Mouse (Mus musculus) testis, postnatal 14 days (tissue): ENCODE measurements around the gene Ssr2.
"Not testable (repeated sequence)": the region's sequence is repeated elsewhere in the genome, so short reads cannot be mapped to it uniquely, and the experiment has no call there.

Experiments
- DNase-seq: peaks from one replicate; pipeline ENCODE4 v3.0.0; 2021; ENCODE audit warnings: low spot score

The Ssr2 gene

GRCm38 (mm10) chr3:88563966-88564365 is 11.7 kb upstream of the Ssr2 start:
- no peak for DNase-seq

GRCm38 (mm10) chr3:88566116-88566515 is 9.6 kb upstream of the Ssr2 start:
- no peak for DNase-seq

GRCm38 (mm10) chr3:88566536-88567061 is 9.1 kb upstream of the Ssr2 start:
- no peak for DNase-seq

GRCm38 (mm10) chr3:88567892-88568291 is 7.8 kb upstream of the Ssr2 start:
- DNase-seq = no peak

GRCm38 (mm10) chr3:88568615-88569014 is 7.1 kb upstream of the Ssr2 start:
- DNase-seq = no peak

GRCm38 (mm10) chr3:88569093-88569492 is 6.6 kb upstream of the Ssr2 start:
- DNase-seq = no peak

DNA sequence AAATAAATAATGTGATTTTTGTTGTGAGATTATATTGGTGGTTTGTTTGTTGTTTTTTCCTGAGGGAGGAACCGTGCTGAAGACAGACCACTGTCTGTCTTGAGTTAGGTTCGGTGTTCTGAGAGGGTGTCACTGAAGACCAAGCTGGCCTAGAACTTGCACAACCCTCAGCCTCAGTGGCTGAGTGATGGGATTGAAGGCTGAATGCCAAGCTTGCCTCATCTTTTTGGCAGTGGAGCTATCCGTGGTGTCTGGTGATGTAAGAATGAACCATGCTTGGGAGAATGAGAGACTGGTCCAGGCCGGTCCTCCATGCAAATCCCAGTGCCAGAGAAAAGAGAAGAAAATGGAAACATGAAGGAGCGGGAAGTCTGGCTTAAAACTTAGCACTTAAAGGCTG is 6.0 kb upstream of the Ssr2 start:
- DNase-seq = no peak

DNA sequence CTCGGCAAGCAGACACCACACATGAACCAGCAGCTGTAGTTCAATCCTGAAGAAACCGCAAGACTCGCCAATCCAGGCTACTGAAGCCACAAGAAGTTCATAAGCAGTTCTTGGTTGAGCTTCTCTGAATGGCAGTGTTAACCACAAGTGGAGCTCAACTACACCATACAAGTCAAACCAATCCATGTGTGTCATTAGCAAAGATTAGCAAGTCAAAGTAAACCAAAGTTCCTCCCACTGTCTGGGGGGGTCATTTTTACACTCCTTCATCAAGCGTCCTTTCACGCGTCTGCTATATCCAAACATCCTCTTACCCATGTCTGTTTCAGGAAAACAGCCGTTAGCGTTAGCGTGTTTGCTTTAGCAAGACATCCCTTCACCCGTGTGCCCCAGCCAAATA is 5.3 kb upstream of the Ssr2 start:
- DNase-seq = no peak

GRCm38 (mm10) chr3:88571856-88572255 is 3.8 kb upstream of the Ssr2 start:
- no peak for DNase-seq

GRCm38 (mm10) chr3:88572835-88573234 is 2.8 kb upstream of the Ssr2 start:
- DNase-seq = no peak

- DNase-seq = no peak
These were observed 1.9 kb upstream of the Ssr2 start for GRCm38 (mm10) chr3:88573810-88574209.

GRCm38 (mm10) chr3:88577846-88578245 is 2.2 kb downstream of the Ssr2 start:
- not testable (repeated sequence) for DNase-seq

DNA sequence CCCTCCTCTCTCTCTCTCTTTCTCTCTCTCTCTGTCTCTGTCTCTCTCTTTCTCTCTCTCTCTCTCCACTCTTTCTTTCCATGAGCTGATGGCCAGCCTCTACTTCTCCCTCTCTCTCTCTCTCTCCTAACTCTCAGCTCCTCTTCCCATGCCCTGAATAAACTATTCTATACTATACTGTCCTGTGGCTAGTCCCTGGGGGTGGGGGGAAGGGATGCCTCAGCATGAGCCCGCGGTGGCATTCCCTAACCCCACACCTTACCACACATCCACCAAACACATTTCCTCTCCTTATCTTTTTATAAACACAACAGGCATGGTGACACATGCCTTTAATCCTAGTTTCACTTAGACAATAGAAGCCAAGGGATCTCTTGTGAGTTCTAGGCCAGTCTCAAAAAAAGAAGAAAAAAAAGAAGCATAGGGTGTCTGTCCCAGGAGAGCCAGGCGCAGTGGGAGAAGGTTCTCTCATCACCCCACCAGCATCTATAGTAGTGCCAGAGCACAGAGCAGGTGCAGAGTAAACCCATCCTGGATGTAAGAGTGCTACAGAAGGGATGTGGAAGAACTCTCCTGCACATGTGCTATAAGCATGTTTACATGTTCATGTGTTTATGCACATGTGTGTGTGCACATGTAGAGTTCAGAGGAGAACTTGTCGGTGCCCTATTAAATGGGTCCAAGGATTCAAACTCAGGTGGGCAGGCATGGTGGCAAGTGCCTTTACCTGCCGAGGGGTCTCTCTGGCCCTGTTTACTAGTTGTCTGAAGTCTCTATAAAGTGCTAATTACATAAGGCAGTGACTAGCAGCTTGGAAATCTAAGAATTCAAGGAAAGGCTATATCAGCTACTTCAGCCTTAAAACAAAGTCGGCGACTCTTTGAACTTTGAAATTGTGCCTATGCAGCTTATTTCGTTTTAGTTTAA is 3.1 kb downstream of the Ssr2 start:
- no peak for DNase-seq

DNA sequence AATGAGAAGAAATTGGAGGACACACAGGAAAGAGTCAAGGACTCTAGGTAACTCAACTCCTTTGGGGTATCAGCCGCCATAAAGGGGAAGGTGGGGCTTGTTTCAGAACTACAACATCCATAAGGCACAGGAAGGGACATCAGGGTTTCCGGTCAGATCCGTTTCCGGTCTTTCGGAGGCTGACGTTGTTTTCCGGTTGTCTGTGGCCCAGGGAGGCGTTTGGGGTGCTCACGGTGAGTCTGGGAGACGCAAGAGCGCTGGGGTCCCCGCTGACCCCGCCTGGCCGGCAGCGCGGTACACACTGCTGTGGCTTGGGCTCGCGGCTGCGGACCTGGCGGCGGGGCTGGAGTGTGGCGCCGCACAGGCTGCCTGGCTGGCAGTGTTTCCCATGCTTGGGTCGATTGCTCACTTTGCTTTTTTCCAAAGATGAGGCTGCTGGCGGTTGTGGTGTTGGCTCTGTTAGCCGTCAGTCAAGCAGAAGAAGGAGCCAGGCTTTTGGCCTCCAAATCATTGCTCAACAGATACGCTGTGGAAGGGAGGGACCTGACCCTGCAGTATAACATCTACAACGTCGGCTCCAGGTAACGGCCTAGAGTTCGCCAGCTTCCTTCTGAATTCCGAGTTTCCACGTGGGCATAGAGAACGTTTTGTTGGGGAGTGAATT is 3.9 kb downstream of the Ssr2 start:
- peak; percentile 84 for DNase-seq

- no peak for DNase-seq
These were observed 10.1 kb downstream of the Ssr2 start for GRCm38 (mm10) chr3:88585769-88586168.

DNA sequence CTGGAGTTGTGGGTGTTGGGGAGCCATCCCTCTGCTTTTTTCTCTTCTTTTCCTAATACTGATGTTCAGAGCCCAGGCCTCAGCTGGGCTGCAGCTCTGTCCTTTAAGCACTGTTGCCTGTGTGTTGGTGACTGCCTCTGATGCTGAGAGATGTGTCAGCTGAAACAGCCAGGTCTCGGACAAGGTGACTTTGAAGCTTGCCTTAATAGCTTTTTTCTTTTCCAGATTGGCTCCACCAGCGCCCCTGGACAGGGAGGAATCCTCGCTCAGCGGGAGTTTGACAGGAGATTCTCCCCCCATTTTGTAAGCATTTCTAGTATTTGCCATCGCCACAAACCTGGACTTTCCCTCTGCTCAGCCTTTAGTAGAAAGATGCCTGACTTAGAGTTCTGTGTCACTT is 11.0 kb downstream of the Ssr2 start:
- DNase-seq = no peak

DNA sequence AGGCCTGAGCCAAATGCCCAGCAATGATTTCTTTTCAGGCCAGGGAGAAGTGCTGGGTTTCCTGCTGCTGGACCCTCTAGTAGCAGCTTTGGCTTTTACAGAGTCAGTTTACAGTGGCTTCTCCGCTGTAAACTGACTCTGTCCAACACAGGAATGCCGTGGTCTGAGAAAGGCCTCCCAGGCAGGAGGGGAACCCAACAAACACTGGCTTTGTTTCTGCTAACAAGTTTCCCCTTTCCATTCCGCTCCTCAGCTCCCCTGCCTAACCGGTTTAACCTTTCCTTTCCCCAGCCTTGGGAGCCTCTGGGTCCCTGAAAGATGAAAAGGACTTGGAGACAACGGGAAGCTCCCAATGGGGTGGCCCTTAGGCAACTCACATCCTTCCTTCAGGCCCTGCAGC is 14.6 kb downstream of the Ssr2 start:
- no peak for DNase-seq

DNA sequence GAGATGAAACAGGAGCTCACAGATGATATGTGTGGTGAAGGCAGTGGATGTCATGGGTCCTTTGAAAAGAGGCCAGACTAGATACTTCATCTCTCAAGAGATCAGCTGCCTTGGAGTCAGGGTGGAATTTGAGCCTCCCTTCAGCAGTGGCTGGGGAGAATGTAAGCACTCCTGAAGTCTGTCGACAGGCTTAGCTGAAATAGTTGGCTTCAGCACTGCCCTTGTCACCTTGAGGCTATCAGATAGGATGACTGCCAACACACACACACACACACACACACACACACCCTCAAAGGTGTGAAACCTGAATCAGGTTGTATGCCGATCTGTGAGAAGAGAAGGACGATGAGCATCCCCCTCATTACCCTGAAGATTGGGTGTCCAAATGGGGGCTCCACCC is 15.4 kb downstream of the Ssr2 start:
- DNase-seq = no peak

GRCm38 (mm10) chr3:88591950-88592731 is 16.5 kb downstream of the Ssr2 start:
- no peak for DNase-seq

GRCm38 (mm10) chr3:88592942-88593576 is 17.4 kb downstream of the Ssr2 start:
- no peak for DNase-seq

- DNase-seq = no peak
These were observed 18.4 kb downstream of the Ssr2 start for GRCm38 (mm10) chr3:88593893-88594580.
